Mouse (Mus musculus): ENCODE data around the gene Ttll11. TPM values are rescaled to one million over a fixed set of nuclear protein-coding genes. Genes with fewer than 3 reads are reported as not detected.

Ttll11 gene
- total RNA-seq, 2 experiments from 2014 or later, result 22.5 to 23.7 TPM

GRCm38 (mm10) chr2:35972259-35973001 is 7.3 kb downstream of the Ttll11 start:
- DNase-seq (ENCODE audit: low spot score in 2 of 2), result no peak

DNA sequence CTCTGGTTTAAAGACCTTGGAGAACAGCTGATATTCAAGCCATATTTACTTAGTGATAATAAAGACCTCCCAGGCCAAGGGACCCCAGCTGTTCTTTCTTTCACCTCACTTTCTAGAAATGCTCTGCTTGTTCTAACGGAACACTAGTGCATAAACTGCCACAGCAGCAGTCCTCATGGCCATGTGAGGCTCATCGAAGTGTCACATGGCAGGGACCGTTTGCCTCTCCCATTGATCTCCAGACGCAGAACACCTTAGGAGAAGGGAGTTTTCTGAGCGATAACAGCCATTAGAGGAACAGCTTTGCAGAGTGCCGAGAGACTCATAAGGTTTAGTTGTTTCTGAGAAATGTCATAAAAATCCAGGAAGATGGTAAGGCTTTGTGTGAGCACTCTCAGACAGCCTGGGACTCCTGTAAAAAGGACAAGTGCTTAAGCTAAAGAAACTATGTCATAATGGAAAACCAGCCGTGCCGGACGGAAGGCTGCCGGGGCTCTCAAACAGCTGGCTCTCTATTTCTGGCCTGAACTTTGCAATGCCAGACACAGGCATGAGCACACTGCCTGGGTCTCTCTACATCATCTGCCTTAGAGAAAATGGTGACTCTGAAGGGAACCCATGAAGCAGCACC is 13.7 kb downstream of the Ttll11 start:
- no peak for DNase-seq (ENCODE audit: low spot score in 2 of 2)

DNA sequence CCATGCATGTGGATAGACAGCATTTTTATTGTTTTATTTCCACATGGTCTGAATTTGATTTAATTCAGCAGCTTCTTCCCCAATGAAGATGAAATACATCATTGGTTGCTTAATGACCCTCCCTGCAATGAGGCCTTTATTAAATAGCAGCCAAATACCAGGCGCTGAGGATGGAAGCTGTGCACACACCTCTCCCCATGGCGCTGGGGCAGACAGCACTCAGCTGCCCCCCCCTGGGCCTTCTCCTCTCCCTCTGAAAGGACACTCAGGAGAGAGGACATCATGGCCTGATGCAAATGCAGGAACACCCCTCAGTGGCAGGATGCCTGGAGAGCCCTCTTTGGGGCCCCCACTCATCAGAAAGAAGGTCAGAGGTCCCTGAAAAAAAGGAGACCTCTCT is 16.4 kb downstream of the Ttll11 start:
- DNase-seq (ENCODE audit: low spot score in 2 of 2), result no peak

DNA sequence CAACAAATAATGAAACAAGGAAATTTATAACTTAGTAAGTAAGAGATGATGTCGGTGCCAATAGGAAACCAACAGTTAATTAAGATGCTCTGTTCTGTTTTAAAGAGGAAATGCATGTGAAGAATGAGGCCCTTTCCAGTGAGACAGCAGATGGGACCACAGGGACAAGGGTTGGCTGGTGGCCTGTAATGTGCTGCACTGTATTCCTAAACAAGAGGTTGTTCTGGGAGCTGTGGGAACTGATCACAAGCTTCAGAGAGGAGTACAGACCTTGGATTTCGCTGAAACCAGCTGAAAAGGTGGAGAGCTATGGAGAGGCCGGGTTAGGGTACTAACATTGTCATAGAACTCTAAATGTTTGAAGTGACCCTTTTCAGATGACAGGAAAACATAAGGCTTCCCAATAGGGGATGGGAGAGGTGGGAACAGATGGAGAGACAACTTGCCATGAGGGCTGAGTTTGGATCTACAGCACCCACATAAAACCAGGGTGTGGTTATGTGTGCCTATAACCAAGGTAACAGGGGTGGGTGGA is 18.1 kb downstream of the Ttll11 start:
- peak in 1 of 2 experiments; percentile 41 for DNase-seq (ENCODE audit: low spot score in 2 of 2)

DNA sequence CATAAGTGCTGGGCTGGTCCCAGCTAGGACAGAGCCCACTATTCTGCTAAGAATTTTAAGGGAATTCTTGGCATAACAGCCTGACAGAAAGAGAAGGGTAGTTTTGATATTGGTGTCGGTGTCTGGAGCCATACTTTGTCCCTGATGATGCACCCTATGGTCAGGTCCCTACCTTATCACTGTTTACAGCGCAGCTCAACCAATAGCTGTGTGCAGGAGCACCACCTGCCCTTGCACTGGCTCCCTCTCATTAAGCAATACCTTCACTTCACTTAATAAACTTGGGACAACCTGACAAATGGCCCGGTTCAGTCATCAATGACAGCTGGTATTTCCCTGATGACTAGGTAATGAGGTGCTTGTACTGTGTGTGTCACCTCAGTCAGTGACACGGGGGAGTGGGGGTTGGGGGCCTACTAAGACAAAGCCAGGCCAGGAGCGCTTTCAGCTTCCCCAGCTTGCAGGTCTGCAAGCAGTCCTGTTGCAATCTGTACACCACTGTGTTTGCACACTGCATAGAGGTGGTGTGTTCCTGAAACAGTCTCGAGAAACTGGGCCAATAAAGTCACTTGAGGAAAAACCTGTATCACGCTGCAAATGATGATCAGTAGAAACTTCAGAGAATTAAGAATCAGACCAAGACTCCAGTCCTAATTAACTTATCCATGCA is 22.1 kb downstream of the Ttll11 start:
- no peak for DNase-seq (ENCODE audit: low spot score in 2 of 2)

DNA sequence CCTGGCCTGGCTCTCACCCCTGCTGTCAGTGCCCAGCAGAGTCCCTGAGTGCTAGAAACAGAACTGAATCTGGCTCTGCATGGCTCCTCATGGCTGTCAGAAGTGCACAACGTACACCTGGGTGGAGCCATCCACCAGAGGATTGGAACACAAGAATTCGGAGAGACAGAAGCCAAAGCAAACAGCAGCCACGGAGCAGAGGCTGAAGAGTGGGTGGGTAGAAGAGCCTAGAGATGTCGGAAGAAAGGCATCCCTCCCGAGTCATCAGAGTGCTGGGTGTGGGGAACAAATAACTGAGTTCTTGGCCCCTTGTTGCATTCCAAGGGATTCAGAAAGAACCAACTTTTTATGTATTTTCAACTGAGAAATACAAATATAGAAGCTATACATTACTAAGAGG is 24.5 kb downstream of the Ttll11 start:
- no peak for DNase-seq (ENCODE audit: low spot score in 2 of 2)

GRCm38 (mm10) chr2:35952187-35952958 is 27.3 kb downstream of the Ttll11 start:
- no peak for DNase-seq (ENCODE audit: low spot score in 2 of 2)

DNA sequence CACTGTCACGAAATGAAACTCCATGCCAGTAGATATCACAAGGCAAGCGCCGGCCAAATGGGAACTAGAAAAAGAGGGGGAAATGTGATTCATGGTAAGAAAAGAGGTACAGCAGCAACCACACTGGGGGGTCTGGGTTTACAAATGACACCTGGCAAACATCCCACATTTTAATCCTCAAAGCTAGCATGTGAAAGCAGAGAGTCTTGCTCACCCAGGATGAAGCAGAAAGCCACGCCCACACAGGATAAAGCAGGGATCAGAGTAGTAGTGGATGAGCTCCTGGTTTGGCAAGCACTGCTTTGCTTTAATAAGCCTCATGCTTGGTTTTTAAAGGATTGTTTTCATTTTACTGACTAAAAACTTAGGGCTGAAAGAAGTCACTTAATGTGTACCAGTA is 34.8 kb downstream of the Ttll11 start:
- DNase-seq (ENCODE audit: low spot score in 2 of 2), result no peak

GRCm38 (mm10) chr2:35942960-35943359 is 36.8 kb downstream of the Ttll11 start:
- DNase-seq (ENCODE audit: low spot score in 2 of 2), result no peak

DNA sequence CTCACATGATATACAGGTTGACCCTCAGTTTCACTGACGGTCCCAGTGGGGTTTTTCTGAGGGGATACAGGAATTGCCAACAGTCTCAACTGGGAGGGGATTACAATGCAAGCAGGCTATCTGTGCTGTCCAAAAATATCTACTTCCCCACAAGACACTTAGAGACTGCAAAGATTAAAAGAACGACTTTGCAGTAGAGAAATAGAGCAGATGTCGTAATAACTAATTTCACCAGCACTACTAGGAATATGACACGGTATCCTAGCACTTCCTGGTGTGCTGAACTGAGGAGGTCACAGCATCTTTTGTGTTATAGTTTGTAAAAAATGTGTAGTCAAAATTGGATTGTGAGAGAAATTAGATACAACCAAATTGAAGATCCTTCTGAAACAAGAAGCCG is 44.7 kb downstream of the Ttll11 start:
- DNase-seq (ENCODE audit: low spot score in 2 of 2), result no peak

DNA sequence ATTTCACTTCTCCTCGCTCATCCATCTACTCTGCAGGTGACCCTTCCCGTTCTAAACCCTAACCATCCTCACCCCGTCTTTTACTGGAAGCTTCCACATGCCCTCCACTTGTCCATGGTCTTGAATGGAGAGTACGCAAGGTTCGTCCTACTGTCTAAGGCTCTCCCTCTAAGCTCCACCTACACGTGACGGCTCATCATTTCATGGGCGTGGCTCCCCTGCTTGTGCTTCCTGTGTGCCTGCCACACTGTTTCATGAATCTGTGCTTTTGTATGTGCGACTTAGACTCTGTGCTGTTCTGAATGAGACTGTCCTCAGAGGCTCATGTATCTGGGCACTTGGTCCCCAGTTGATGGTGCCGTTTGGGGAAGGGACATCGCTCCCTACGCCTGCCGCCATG is 46.6 kb downstream of the Ttll11 start:
- no peak for DNase-seq (ENCODE audit: low spot score in 2 of 2)

DNA sequence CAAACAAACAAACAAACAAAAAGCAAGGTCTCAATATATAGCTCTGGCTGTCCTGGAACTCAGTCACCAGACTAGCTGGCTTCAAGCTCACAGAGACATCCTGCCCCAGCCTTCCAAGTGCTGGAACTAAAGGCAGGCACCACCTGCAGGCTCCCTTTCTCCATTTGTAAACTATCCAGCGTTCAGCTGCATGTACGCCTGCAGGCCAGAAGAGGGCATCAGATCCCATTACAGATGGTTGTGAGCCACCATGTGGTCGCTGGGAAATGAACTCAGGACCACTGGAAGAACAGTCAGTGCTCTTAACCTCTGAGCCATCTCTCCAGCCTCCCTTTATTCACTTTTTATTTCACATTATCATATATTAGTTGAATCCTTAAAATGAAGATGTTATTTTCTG is 48.1 kb downstream of the Ttll11 start:
- no peak for DNase-seq (ENCODE audit: low spot score in 2 of 2)

DNA sequence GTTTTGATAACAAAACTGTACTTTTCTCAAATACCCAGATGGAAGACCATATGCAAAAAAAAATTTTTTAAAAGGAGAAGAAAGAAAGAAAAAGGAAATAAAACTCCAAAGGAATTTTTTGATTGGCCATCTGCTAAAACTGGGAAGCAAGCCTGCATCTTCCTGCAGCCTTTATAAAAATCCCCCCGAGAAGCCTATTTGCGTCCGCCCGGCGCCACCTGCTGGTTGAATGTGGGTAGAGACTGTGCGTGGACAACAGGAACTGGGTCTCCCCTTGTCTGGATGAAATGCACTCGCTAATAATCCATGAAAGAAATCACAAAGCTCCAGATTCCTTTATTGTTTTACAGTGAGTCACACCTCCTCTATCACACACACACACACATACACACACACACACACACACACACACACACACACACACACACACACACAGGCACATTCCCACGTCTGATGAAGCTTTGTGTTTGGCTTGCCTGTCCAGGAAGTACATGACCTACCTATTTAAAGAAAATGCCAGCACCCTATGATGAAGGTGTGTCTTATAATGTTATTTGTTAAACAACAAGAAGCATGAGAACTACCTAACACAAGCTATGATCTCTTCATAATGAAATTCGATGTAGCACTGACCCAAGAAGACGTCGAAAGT is 49.1 kb downstream of the Ttll11 start:
- DNase-seq (ENCODE audit: low spot score in 2 of 2), result peak; percentile 75 to 91

GRCm38 (mm10) chr2:35928133-35928532 is 51.6 kb downstream of the Ttll11 start:
- DNase-seq (ENCODE audit: low spot score in 2 of 2), result peak; percentile 26 to 36

DNA sequence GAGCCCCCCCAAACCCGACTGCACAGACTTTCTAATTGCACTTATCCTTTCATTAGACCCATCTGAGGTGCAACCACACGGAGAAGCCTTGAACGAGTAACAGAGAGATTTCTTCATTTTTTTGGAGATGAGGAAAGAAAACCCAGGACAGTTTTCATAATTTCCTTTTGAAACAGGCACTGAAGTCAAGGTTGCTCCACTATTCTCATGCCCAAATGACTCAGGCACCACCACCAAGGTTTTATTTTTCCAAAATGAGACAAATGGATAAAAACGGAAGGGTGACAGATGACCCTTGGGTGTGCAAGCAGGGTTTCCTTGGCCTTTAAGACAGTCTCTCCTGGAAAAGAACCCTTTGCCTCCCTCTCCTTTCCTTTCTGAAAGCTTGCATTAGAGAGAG is 54.8 kb downstream of the Ttll11 start:
- DNase-seq (ENCODE audit: low spot score in 2 of 2), result no peak

DNA sequence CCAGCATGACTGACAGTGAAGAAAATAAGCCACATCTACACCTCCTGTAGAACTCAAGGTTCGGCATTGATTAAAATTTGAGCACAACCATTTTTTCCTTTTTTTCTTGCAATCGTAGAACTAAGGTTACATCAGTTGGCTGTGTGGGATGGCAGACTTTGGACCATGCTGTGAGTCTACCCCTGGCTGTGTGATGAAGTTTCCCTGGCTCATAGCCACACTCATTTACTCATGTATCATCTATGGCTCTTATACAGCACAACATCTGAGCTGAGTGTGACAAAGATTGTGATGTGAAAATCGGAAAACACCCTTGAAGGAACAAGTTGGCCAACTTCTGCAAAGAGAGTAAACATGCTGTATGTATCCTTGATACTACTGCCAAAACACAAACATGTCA is 56.8 kb downstream of the Ttll11 start:
- DNase-seq (ENCODE audit: low spot score in 2 of 2), result no peak

GRCm38 (mm10) chr2:35912090-35912489 is 67.6 kb downstream of the Ttll11 start:
- no peak for DNase-seq (ENCODE audit: low spot score in 2 of 2)

GRCm38 (mm10) chr2:35911675-35912074 is 68.0 kb downstream of the Ttll11 start:
- no peak for DNase-seq (ENCODE audit: low spot score in 2 of 2)

GRCm38 (mm10) chr2:35910740-35911139 is 69.0 kb downstream of the Ttll11 start:
- no peak for DNase-seq (ENCODE audit: low spot score in 2 of 2)

DNA sequence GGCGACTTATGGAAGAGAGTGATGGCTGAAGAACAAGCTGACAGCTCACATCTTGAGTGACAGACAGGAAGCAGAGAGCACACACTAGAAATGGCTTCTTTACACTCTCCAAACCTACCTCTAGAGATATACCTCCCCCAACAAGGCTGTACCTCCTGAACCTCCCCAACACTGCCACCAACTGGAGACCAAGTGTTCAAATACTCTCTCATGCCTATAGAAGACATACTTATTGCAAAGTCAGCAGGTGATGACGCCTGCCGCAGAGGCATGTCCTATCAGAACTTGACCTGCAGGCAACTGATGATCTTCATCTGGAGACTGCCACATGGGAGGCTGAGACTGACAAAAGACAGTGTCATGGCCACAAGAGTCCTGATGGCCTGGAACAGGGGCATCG is 70.4 kb downstream of the Ttll11 start:
- DNase-seq (ENCODE audit: low spot score in 2 of 2), result no peak

- no peak for DNase-seq (ENCODE audit: low spot score in 2 of 2)
These were observed 72.1 kb downstream of the Ttll11 start for GRCm38 (mm10) chr2:35907578-35907977.
